Mouse (Mus musculus) forebrain, embryonic 16.5 days (tissue): ENCODE data around the gene Bcl2. TPM values are rescaled to one million over a fixed set of nuclear protein-coding genes. Genes with fewer than 3 reads are reported as not detected.

Experiments
- ATAC-seq: fragments of 200-750 bp; cut with Nextera tagmentation; 2 replicates; pipeline ENCODE4 v1.8.0; 2017; ENCODE audit warnings: mild to moderate bottlenecking, moderate library complexity
- H3K27ac ChIP-seq: fragments of 300-500 bp; sonication (generic); 2 replicates; pipeline ENCODE4 v1.5.1; 2014; ENCODE audit warnings: low read length, control low read depth
- H3K27me3 ChIP-seq: fragments of 300-500 bp; sonication (generic); replicated peaks from 2 replicates; pipeline ENCODE4 v1.6.1; 2014; ENCODE audit warnings: low read length; ENCODE audit not compliant: control insufficient read depth, insufficient read depth
- H3K36me3 ChIP-seq: fragments of 300-500 bp; sonication (generic); 2 replicates; pipeline ENCODE4 v1.6.1; 2014; ENCODE audit not compliant: control insufficient read depth, insufficient read depth
- H3K4me1 ChIP-seq: fragments of 300-500 bp; sonication (generic); replicated peaks from 2 replicates; pipeline ENCODE4 v1.6.1; 2014; ENCODE audit warnings: low read length; ENCODE audit not compliant: control insufficient read depth, insufficient read depth
- H3K4me2 ChIP-seq: fragments of 300-500 bp; sonication (generic); 2 replicates; pipeline ENCODE4 v1.6.1; 2014; ENCODE audit warnings: mild to moderate bottlenecking, low read length, control low read depth
- H3K4me3 ChIP-seq: fragments of 300-500 bp; sonication (generic); replicated peaks from 2 replicates; pipeline ENCODE4 v1.5.1; 2014; ENCODE audit warnings: mild to moderate bottlenecking, low read length, control low read depth
- H3K9ac ChIP-seq: fragments of 300-500 bp; sonication (generic); replicated peaks from 2 replicates; pipeline ENCODE4 v1.6.1; 2014; ENCODE audit warnings: low read depth, low read length, control low read depth
- H3K9me3 ChIP-seq: fragments of 300-500 bp; sonication (generic); 2 replicates; pipeline ENCODE4 v1.6.1; 2016; ENCODE audit warnings: low read length; ENCODE audit not compliant: control insufficient read depth
- WGBS: fragments of 180-500 bp; shearing (Covaris S2); extraction: QIAGEN DNeasy Blood & Tissue Kit; methylation state at CpG from one replicate; pipeline ENCODE4 v1.1.7; 2014; 5-methylcytosine and 5-hydroxymethylcytosine counted together
- polyA plus RNA-seq: library from polyadenylated mRNA; unstranded; fragments of >200 nt; fragmentation: Nextera tagmentation; extraction: Ambion mirVana; gene quantifications from 2 replicates; pipeline ENCODE4 v1.2.1, GENCODE M21; 2015

The Bcl2 gene
- polyA plus RNA-seq, 1 experiment from 2014 or later: 13.7 TPM

DNA sequence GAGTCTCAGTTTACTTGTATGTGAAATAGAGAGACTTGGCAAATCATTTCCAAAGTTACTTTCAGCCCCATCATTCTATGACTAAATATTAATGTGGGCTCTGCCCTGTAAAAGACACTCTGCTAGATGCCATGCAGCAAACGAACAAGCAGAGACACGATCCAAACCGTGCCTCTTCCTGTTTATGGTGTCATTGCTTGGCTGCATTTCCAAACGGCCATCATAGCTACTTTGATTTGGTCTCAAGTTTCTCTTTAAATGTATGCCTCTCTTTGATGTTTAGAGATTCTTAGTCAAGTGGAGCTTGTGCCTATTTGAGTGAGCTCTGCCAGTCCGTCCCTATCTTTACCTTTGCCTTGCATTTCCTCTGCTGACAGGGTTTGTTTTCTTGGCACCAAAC, 111.5 kb downstream of the Bcl2 start:
- peaks cover 19% of the 10 kb centered on the region for H3K4me1 ChIP-seq
- H3K9me3 ChIP-seq: no peaks in the 10 kb centered on the region
- no peak overlapping the region for H3K4me3 ChIP-seq
- no peak overlapping the region for H3K9ac ChIP-seq
- H3K36me3 ChIP-seq: no peaks in the 10 kb centered on the region
- peak; percentile 5; the same call in 1 of the 2 replicates for ATAC-seq
- no peak overlapping the region for H3K27ac ChIP-seq
- no peak overlapping the region for H3K4me2 ChIP-seq
- no peaks in the 10 kb centered on the region for H3K27me3 ChIP-seq
- 28% methylated on average over 5 of the region's 5 CpGs for WGBS

GRCm38 (mm10) chr1:106601247-106601646, 112.8 kb downstream of the Bcl2 start:
- Histone ChIP-seq H3K9ac (no peak overlapping the region), H3K4me1 (peaks cover 19% of the 10 kb centered on the region), H3K4me3 (no peak overlapping the region), H3K4me2 (no peak overlapping the region), H3K9me3 (no peaks in the 10 kb centered on the region), H3K27ac (no peak overlapping the region), H3K36me3 (no peaks in the 10 kb centered on the region), H3K27me3 (no peaks in the 10 kb centered on the region)
- no peak for ATAC-seq
- WGBS: 95% methylated on average over 4 of the region's 4 CpGs

DNA sequence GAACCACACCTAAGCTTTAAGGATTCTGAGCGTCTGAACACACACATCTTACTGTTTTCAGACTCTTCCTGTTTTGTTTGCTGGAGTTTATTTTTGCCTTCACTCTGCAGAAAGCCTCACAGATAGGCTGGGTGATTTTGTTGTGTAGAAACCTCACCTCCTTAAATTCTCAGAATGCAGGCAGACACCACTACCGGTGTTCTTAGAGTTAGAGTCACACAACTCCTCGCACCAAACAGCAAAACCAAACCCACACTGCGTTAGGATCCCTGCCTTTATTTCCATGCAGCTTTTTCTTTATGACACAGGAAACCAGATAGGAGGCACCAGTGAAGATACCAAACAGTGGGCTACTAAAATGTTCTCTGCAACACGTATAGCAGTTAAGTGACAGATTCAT, 113.2 kb downstream of the Bcl2 start:
- Histone ChIP-seq H3K27me3 (no peaks in the 10 kb centered on the region), H3K9ac (no peak overlapping the region), H3K9me3 (no peaks in the 10 kb centered on the region), H3K4me1 (peaks cover 19% of the 10 kb centered on the region), H3K27ac (no peak overlapping the region), H3K4me3 (no peak overlapping the region), H3K36me3 (no peaks in the 10 kb centered on the region), H3K4me2 (no peak overlapping the region)
- no peak for ATAC-seq
- 91% methylated on average over 5 of the region's 5 CpGs for WGBS

DNA sequence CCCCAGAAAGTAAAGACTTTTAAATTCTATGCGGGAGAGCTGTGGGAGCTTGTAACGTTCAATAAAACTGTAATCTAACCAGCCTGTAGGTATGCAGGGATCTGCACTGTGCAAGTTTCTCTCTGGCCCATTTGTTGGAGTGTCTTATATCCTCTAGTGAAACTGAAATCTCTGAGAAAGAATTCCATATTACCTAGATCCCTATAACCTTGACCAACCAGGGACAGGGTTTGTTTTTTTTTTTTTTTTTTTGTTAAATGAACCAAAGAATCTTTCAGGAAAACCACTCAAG, 115.8 kb downstream of the Bcl2 start:
- WGBS: 89% methylated on average over 2 of the region's 2 CpGs
- no peak for ATAC-seq
- no peak overlapping the region for H3K9ac ChIP-seq
- H3K27ac ChIP-seq: no peak overlapping the region
- peaks cover 11% of the 10 kb centered on the region for H3K4me1 ChIP-seq
- H3K36me3 ChIP-seq: no peaks in the 10 kb centered on the region
- no peak overlapping the region for H3K4me3 ChIP-seq
- no peaks in the 10 kb centered on the region for H3K27me3 ChIP-seq
- no peak overlapping the region for H3K4me2 ChIP-seq
- H3K9me3 ChIP-seq: no peaks in the 10 kb centered on the region

DNA sequence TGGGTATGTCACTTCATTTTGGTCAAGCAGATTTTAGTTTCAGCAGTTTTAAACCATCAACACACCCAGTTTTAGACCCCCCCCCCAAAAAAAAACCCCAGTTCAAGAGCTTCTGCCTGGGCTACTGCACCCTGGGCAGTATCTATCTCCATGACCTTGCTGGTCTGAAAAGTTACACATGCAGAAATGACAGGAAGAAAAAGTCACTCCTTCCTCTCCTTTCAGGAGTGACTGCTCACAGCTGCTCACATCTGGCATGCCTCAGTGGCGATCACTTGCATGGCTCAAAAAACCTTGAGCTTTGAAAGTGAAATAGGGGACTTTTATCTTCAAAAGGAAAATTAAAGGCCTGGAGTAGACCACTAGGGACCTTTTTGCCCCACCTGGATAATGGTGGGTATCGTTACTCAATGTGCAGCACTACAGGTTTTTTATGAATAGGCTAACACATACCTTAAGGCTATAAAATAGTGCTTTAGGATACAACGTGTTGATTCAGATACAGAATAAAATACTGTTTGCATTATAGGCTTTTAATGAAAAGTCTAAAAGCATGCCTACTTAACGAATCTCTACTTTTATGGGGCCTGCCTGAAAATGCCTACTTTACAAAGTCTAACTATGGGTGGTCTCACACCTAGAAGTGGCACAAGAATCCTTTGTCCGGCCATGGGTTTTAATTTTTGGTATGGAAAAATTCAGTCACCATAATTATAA, 116.3 kb downstream of the Bcl2 start:
- Histone ChIP-seq H3K4me3 (no peak overlapping the region), H3K9me3 (no peaks in the 10 kb centered on the region), H3K27me3 (no peaks in the 10 kb centered on the region), H3K4me1 (peaks cover 6% of the 10 kb centered on the region; the same call in 1 of the 2 replicates), H3K4me2 (no peak overlapping the region), H3K9ac (no peak overlapping the region), H3K36me3 (no peaks in the 10 kb centered on the region), H3K27ac (no peak overlapping the region)
- WGBS: 69% methylated on average over 5 of the region's 5 CpGs
- ATAC-seq: no peak

DNA sequence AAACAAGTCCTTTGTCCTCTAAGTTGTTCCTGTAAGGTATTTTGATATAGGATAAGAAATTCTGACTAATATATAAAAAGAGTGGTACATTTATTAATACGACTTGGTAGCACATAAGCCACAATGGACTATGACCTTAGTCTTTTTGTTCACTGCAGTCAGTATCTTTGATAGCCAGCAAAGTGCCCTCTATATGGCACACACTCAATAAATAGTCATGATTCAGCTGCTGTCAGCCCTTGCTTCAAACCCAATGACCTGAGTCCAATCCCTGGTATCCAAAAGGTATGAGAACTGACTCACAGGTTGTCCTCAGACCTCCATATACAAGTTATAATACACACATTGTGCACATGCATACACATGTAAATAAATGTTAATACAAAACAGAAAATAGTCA, 117.7 kb downstream of the Bcl2 start:
- Histone ChIP-seq H3K36me3 (no peaks in the 10 kb centered on the region), H3K27me3 (no peaks in the 10 kb centered on the region), H3K27ac (no peak overlapping the region), H3K9ac (no peak overlapping the region), H3K4me3 (no peak overlapping the region), H3K4me1 (no peaks in the 10 kb centered on the region), H3K9me3 (no peaks in the 10 kb centered on the region), H3K4me2 (no peak overlapping the region)
- WGBS: 100% methylated on average over 1 of the region's 1 CpGs
- ATAC-seq: no peak

GRCm38 (mm10) chr1:106595286-106595885, 118.7 kb downstream of the Bcl2 start:
- no peak overlapping the region for H3K9ac ChIP-seq
- H3K9me3 ChIP-seq: no peaks in the 10 kb centered on the region
- H3K4me3 ChIP-seq: no peak overlapping the region
- no peaks in the 10 kb centered on the region for H3K36me3 ChIP-seq
- no peak overlapping the region for H3K27ac ChIP-seq
- 0 out of 2 replicates have a peak, but pooled peaks have one; percentile 26 for ATAC-seq
- H3K4me1 ChIP-seq: no peaks in the 10 kb centered on the region
- H3K27me3 ChIP-seq: no peaks in the 10 kb centered on the region
- 28% methylated on average over 6 of the region's 6 CpGs for WGBS
- no peak overlapping the region for H3K4me2 ChIP-seq

- no peak overlapping the region for H3K4me3 ChIP-seq
- H3K4me2 ChIP-seq: no peak overlapping the region
- 40% methylated on average over 2 of the region's 2 CpGs for WGBS
- H3K9ac ChIP-seq: no peak overlapping the region
- H3K27ac ChIP-seq: no peak overlapping the region
- no peaks in the 10 kb centered on the region for H3K4me1 ChIP-seq
- no peaks in the 10 kb centered on the region for H3K36me3 ChIP-seq
- H3K27me3 ChIP-seq: no peaks in the 10 kb centered on the region
- H3K9me3 ChIP-seq: no peaks in the 10 kb centered on the region
- no peak for ATAC-seq
These were observed 122.8 kb downstream of the Bcl2 start for GRCm38 (mm10) chr1:106591180-106591774.

- Histone ChIP-seq H3K9ac (no peak overlapping the region), H3K4me1 (no peaks in the 10 kb centered on the region), H3K27ac (no peak overlapping the region), H3K4me2 (no peak overlapping the region), H3K9me3 (no peaks in the 10 kb centered on the region), H3K27me3 (no peaks in the 10 kb centered on the region), H3K36me3 (no peaks in the 10 kb centered on the region), H3K4me3 (no peak overlapping the region)
- 86% methylated on average over 2 of the region's 2 CpGs for WGBS
- no peak for ATAC-seq
These were observed 124.9 kb downstream of the Bcl2 start for GRCm38 (mm10) chr1:106589141-106589540.
